Mouse (Mus musculus) cerebellum, adult 18-20 months (tissue): ENCODE data around the gene Pacrg.
A peak's percentile ranks its signal among the peaks of the same experiment; 100 is the strongest.

Source experiments
- DNase-seq, 2 experiments: peaks; one replicate each; pipeline ENCODE4 v3.0.0; 2021

The Pacrg gene

GRCm38 (mm10) chr17:10737966-10738365 lies 102.1 kb downstream of the Pacrg start:
- no peak for DNase-seq

- DNase-seq = no peak
Measured at GRCm38 (mm10) chr17:10734733-10735132, 105.4 kb downstream of the Pacrg start.

- DNase-seq = no peak
Measured at GRCm38 (mm10) chr17:10732303-10733048, 107.6 kb downstream of the Pacrg start.

- DNase-seq = no peak
Measured at GRCm38 (mm10) chr17:10724853-10725252, 115.3 kb downstream of the Pacrg start.

GRCm38 (mm10) chr17:10721562-10721961 lies 118.5 kb downstream of the Pacrg start:
- DNase-seq = no peak

- DNase-seq = no peak
Measured at GRCm38 (mm10) chr17:10717148-10717547, 123.0 kb downstream of the Pacrg start.

GRCm38 (mm10) chr17:10702781-10703180 lies 137.3 kb downstream of the Pacrg start:
- DNase-seq = peak; percentile 5 to 18

GRCm38 (mm10) chr17:10698041-10698440 lies 142.1 kb downstream of the Pacrg start:
- no peak for DNase-seq

- no peak for DNase-seq
Measured at GRCm38 (mm10) chr17:10695421-10695820, 144.7 kb downstream of the Pacrg start.

GRCm38 (mm10) chr17:10677098-10677497 lies 163.0 kb downstream of the Pacrg start:
- DNase-seq = no peak

- DNase-seq = no peak
Measured at GRCm38 (mm10) chr17:10675536-10675935, 164.6 kb downstream of the Pacrg start.

GRCm38 (mm10) chr17:10675048-10675447 lies 165.1 kb downstream of the Pacrg start:
- DNase-seq = no peak

- no peak for DNase-seq
Measured at GRCm38 (mm10) chr17:10661294-10661693, 178.8 kb downstream of the Pacrg start.

- no peak for DNase-seq
Measured at GRCm38 (mm10) chr17:10643604-10644003, 196.5 kb downstream of the Pacrg start.

- DNase-seq = no peak
Measured at GRCm38 (mm10) chr17:10639816-10640215, 200.3 kb downstream of the Pacrg start.

GRCm38 (mm10) chr17:10635955-10636470 lies 204.1 kb downstream of the Pacrg start:
- DNase-seq = no peak

- no peak for DNase-seq
Measured at GRCm38 (mm10) chr17:10635470-10635869, 204.6 kb downstream of the Pacrg start.

- DNase-seq = no peak
Measured at GRCm38 (mm10) chr17:10635046-10635445, 205.1 kb downstream of the Pacrg start.

GRCm38 (mm10) chr17:10633769-10634168 lies 206.3 kb downstream of the Pacrg start:
- DNase-seq = no peak

- no peak for DNase-seq
Measured at GRCm38 (mm10) chr17:10628240-10628639, 211.9 kb downstream of the Pacrg start.

- DNase-seq = no peak
Measured at GRCm38 (mm10) chr17:10627476-10627875, 212.6 kb downstream of the Pacrg start.

GRCm38 (mm10) chr17:10626299-10627095 lies 213.6 kb downstream of the Pacrg start:
- peak in 1 of 2 experiments; percentile 11 for DNase-seq

- no peak for DNase-seq
Measured at GRCm38 (mm10) chr17:10624699-10625424, 215.2 kb downstream of the Pacrg start.
